ENCODE assay signal across 8 mouse cellular contexts in genomic region chr12:111353439-111353915, GRCm38 (mm10). TPM values are rescaled to one million over a fixed set of nuclear protein-coding genes. Genes with fewer than 3 reads are reported as not detected.
DNase-seq lines count a peak whose midpoint lies in the region; ATAC-seq and TF ChIP-seq lines count a peak whose summit lies in the region.

No protein-coding gene starts in this region.

- H3K4me1 ChIP-seq in heart, embryonic 16.5 days (ENCODE audit: control insufficient read depth, insufficient read depth, low read length): peaks cover 39% of the 10 kb centered on the region
- peaks cover 65% of the 10 kb centered on the region for H3K4me1 ChIP-seq in midbrain, embryonic 13.5 days (replicated peaks)

- H3K79me2 ChIP-seq in C2C12 (ENCODE audit: control insufficient read depth, insufficient read depth): peaks cover 96% of the 10 kb centered on the region

- no peaks in the 10 kb centered on the region for H3K9me3 ChIP-seq in heart, embryonic 16.5 days (replicated peaks; ENCODE audit: control insufficient read depth, low read length)
- no peaks in the 10 kb centered on the region for H3K9me3 ChIP-seq in midbrain, embryonic 13.5 days

- no peaks in the 10 kb centered on the region for H3K27me3 ChIP-seq in C2C12 (ENCODE audit: control insufficient read depth, insufficient read depth, insufficient read length)
- H3K27me3 ChIP-seq in heart, embryonic 16.5 days (ENCODE audit: control insufficient read depth, insufficient read depth, low read length): no peaks in the 10 kb centered on the region
- no peaks in the 10 kb centered on the region for H3K27me3 ChIP-seq in midbrain, embryonic 13.5 days

- H3K4me2 ChIP-seq in heart, embryonic 16.5 days (ENCODE audit: low read depth, low read length): no peak overlapping the region
- peak overlapping the region; percentile 7 for H3K4me2 ChIP-seq in midbrain, embryonic 13.5 days (replicated peaks)

- DNase-seq in adrenal gland, postnatal 36 days: peak; percentile 69 to 72
- peak; percentile 84 to 95 for DNase-seq in kidney, postnatal 25 days
- DNase-seq in right cerebral cortex, adult 2 months (ENCODE audit: low spot score in 2 of 2): no peak
- no peak for DNase-seq in spleen, postnatal 14 days (ENCODE audit: low spot score in 2 of 2)
- DNase-seq in thymus, adult 18-20 months: no peak

- peaks cover 88% of the 10 kb centered on the region for H3K79me3 ChIP-seq in C2C12 (ENCODE audit: low read depth)

- no peak overlapping the region for H3ac ChIP-seq in C2C12 (ENCODE audit: control insufficient read depth, insufficient read length, low read depth)

- H3K27ac ChIP-seq in heart, embryonic 16.5 days (ENCODE audit: low read length): 0 out of 2 replicates have a peak overlapping the region, but pooled peaks have one; percentile 7
- peak overlapping the region; percentile 48 for H3K27ac ChIP-seq in midbrain, embryonic 13.5 days

- H3K4me3 ChIP-seq in C2C12 (ENCODE audit: insufficient read depth, poor library complexity, severe bottlenecking): no peak overlapping the region
- no peak overlapping the region for H3K4me3 ChIP-seq in heart, embryonic 16.5 days (ENCODE audit: low read length)
- H3K4me3 ChIP-seq in midbrain, embryonic 13.5 days (replicated peaks): no peak overlapping the region

- no peaks in the 10 kb centered on the region for H3K36me3 ChIP-seq in C2C12 (ENCODE audit: control insufficient read depth, insufficient read depth)
- no peaks in the 10 kb centered on the region for H3K36me3 ChIP-seq in heart, embryonic 16.5 days (ENCODE audit: control insufficient read depth, insufficient read depth)
- H3K36me3 ChIP-seq in midbrain, embryonic 13.5 days: 0 out of 2 replicates have a peak, but pooled peaks cover 4% of the 10 kb centered on the region

- 58% methylated on average over 15 of the region's 15 CpGs for WGBS in heart, embryonic 16.5 days
- 47% methylated on average over 15 of the region's 15 CpGs for WGBS in midbrain, embryonic 13.5 days

- ATAC-seq in heart, embryonic 16.5 days (replicated peaks; ENCODE audit: extremely low read depth, insufficient read depth, low FRiP score): peak; percentile 38; the same call in 1 of the 2 replicates
- ATAC-seq in midbrain, embryonic 13.5 days: peak; percentile 86

- no peak for TF ChIP-seq CTCF in C2C12 (IDR thresholded peaks at IDR 0.05; ENCODE audit: control insufficient read depth, insufficient read depth, insufficient read length)

- H3K9ac ChIP-seq in heart, embryonic 16.5 days (ENCODE audit: low read length): no peak overlapping the region
- peak overlapping the region; percentile 0; the same call in 1 of the 2 replicates for H3K9ac ChIP-seq in midbrain, embryonic 13.5 days (replicated peaks)

TF ChIP-seq in C2C12, 6 proteins besides CTCF, POLR2A, EP300 and RAD21:
- TF ChIP-seq CEBPB (IDR thresholded peaks at IDR 0.05; ENCODE audit: low read depth): no peak
- TF ChIP-seq MYOD1 (IDR thresholded peaks at IDR 0.05; ENCODE audit: control insufficient read depth, insufficient read length, low read depth): peak; percentile 51
- peak; percentile 47 for TF ChIP-seq FOSL1 (IDR thresholded peaks at IDR 0.05; ENCODE audit: insufficient read depth, low read length, poor library complexity, severe bottlenecking)

RNA-seq across cellular contexts. Expression of gene Cdc42bpb, which starts 24.0 kb away (rescaled TPM):
- 48.1 TPM for polyA plus RNA-seq in C2C12 (2012; fragmentation: generic; extraction: Trizol)
- 100 to 1,000 TPM; 112 to 153 TPM for total RNA-seq in adrenal gland, postnatal 36 days (2021)
- 19.6 and 27.3 TPM in 2 replicates for polyA plus RNA-seq in heart, embryonic 16.5 days (2015; fragmentation: Nextera tagmentation; extraction: Ambion mirVana)
- polyA plus RNA-seq in midbrain, embryonic 13.5 days (2015; fragmentation: Nextera tagmentation; extraction: Ambion mirVana): 37.7 and 39.8 TPM in 2 replicates

RNA-seq across cellular contexts. Expression of gene Lbhd2, which starts 53.1 kb away (rescaled TPM):
- not detected for polyA plus RNA-seq in C2C12 (2012; fragmentation: generic; extraction: Trizol)
- under 1 TPM in 1 of 2 experiments, not detected in 1; 0.59 TPM for total RNA-seq in adrenal gland, postnatal 36 days (2021)
- 1.3 and 1.4 TPM in 2 replicates for polyA plus RNA-seq in heart, embryonic 16.5 days (2015; fragmentation: Nextera tagmentation; extraction: Ambion mirVana)
- polyA plus RNA-seq in midbrain, embryonic 13.5 days (2015; fragmentation: Nextera tagmentation; extraction: Ambion mirVana): 0.32 TPM in 1 of 2 replicates, not detected in the other

Comparison
In these comparisons a context has a peak if more than half of its experiments do, and no peak if none do; other contexts are left out.
1. DNase-seq: peak in adrenal gland, postnatal 36 days (2 of 2) and kidney, postnatal 25 days (2 of 2); none in right cerebral cortex, adult 2 months (0 of 2), spleen, postnatal 14 days (0 of 2) and thymus, adult 18-20 months (0 of 2).